ENCODE assay signal across 9 mouse cellular contexts in the genomic region with DNA sequence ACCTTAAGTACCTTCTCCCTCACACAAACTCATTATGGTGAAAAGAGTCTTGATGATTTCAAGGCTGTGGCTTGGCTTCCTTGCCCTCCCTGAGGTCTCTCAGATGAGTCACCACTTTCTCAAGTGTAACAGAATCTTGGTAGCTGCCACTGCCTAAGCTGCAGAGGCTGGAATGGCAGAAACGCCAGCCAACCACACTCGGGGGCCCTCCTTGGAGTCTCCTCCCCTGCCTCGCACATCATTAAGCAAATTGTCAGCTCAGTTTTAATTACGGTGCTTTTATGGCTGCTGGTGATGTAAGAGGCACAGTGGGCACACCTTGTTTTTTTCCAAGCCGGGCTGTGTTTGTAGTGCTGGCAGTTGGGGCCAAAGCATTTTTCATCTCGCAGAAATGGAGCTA.
DNase-seq lines count a peak whose midpoint lies in the region; ATAC-seq lines count a peak whose summit lies in the region.
"Had no signal": no experiment of that assay in that cellular context is flagged by ENCODE, and none has a peak within 500 bp of the region (broad histone marks: within the 10 kb centered on the region; RNA-seq: fewer than 3 reads in every experiment).

No protein-coding gene starts in this region.

- 26% methylated on average over 6 of the region's 6 CpGs for WGBS in neural tube, embryonic 12.5 days
- 11% methylated on average over 6 of the region's 6 CpGs for WGBS in forebrain, embryonic 15.5 days

- DNase-seq in neural tube, embryonic 10.5 days (ENCODE audit: extremely low spot score, low spot score): no peak
- peak; percentile 33 to 45 for DNase-seq in kidney, postnatal 36 days
- peak; percentile 11 for DNase-seq in right cerebral cortex, postnatal 4 days
- DNase-seq in heart, adult 18-20 months: no peak

- ATAC-seq in neural tube, embryonic 12.5 days (ENCODE audit: low FRiP score, low read depth): peak; percentile 60; the same call in 1 of the 2 replicates
- ATAC-seq in forebrain, embryonic 15.5 days (replicated peaks): peak; percentile 94
- no peak for ATAC-seq in frontal cortex, adult (ENCODE audit: low TSS enrichment)
- no peak for ATAC-seq in granulocyte monocyte progenitor cell, adult 5-6 weeks (replicated peaks; ENCODE audit: poor library complexity, severe bottlenecking)
- ATAC-seq: midbrain, embryonic 16.5 days had no signal

- no peaks in the 10 kb centered on the region for H3K9me3 ChIP-seq in neural tube, embryonic 12.5 days
- no peaks in the 10 kb centered on the region for H3K9me3 ChIP-seq in forebrain, embryonic 15.5 days

- no peak overlapping the region for H3K9ac ChIP-seq in neural tube, embryonic 12.5 days
- no peak overlapping the region for H3K9ac ChIP-seq in forebrain, embryonic 15.5 days (replicated peaks)

- no peaks in the 10 kb centered on the region for H3K4me1 ChIP-seq in neural tube, embryonic 12.5 days
- H3K4me1 ChIP-seq in forebrain, embryonic 15.5 days: peaks cover 6% of the 10 kb centered on the region

- H3K4me3 ChIP-seq in neural tube, embryonic 12.5 days: no peak overlapping the region
- H3K4me3 ChIP-seq in forebrain, embryonic 15.5 days: no peak overlapping the region

- H3K27ac ChIP-seq in neural tube, embryonic 12.5 days: no peak overlapping the region
- H3K27ac ChIP-seq in forebrain, embryonic 15.5 days (replicated peaks): no peak overlapping the region

- no peaks in the 10 kb centered on the region for H3K36me3 ChIP-seq in neural tube, embryonic 12.5 days
- H3K36me3 ChIP-seq in forebrain, embryonic 15.5 days: no peaks in the 10 kb centered on the region

- no peak overlapping the region for H3K4me2 ChIP-seq in neural tube, embryonic 12.5 days (replicated peaks)
- H3K4me2 ChIP-seq in forebrain, embryonic 15.5 days (replicated peaks): peak overlapping the region; percentile 27

- H3K27me3 ChIP-seq in neural tube, embryonic 12.5 days (replicated peaks): no peaks in the 10 kb centered on the region
- H3K27me3 ChIP-seq in forebrain, embryonic 15.5 days: no peaks in the 10 kb centered on the region

Comparison
In these comparisons a context has a peak if more than half of its experiments do, and no peak if none do; other contexts are left out.
1. ATAC-seq: peak in neural tube, embryonic 12.5 days (single experiment) and forebrain, embryonic 15.5 days (single experiment); none in frontal cortex, adult (single experiment) and granulocyte monocyte progenitor cell, adult 5-6 weeks (single experiment).
2. DNase-seq: peak in kidney, postnatal 36 days (2 of 2) and right cerebral cortex, postnatal 4 days (single experiment); none in neural tube, embryonic 10.5 days (single experiment) and heart, adult 18-20 months (0 of 2).